Mouse (Mus musculus): ENCODE measurements around the gene Nudt9. TPM values are rescaled to one million over a fixed set of nuclear protein-coding genes. Genes with fewer than 3 reads are reported as not detected.

Gene Nudt9
- polyA plus RNA-seq, 1 experiment from 2014 or later = 64.7 TPM

DNA sequence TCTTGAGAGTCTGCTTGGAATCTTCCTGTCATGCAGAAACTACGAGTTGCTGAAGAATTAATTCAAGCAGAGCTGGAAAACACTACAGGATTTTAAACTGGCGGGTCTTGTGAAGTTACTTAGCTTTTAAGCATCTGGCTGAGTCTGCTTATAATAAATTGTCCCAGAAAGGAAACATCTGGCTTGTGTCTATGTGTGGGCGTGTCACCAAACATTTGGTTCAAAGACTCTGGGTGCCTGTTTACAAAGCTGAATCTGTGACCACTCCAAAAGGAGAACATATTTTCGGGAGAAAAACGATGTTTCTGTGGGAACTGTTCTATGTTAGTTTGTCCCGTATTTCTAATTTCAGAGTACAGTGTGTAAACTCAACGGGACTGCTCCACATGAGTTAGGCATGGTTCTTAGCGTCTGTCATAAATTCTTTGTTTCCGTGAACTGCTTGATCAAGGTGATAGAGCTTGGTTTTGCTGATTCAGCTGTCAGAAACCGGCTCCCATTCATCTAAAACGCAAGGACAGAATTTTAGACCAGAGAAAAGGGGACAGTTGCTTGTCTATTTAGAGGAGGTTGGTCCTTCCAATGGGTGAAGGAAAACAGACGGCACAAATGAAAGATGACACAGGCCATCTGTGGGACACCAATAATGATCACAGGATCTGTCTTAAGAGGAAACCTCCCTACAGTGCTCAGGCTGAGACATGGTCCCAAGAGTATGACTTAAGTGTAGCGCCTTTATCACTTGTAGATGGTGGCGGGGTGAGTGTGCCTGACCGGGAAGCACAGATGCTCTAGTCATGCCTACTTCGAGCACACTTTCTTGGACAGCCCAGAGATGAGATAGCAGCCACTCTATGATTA lies 50.2 kb downstream of the Nudt9 start:
- Histone ChIP-seq H3K27ac (no peak overlapping the region), H3K4me2 (replicated peaks) (no peak overlapping the region), H3K36me3 (no peaks in the 10 kb centered on the region), H3K4me1 (0 out of 2 replicates have a peak, but pooled peaks cover 4% of the 10 kb centered on the region), H3K9ac (no peak overlapping the region), H3K27me3 (no peaks in the 10 kb centered on the region), H3K4me3 (no peak overlapping the region), H3K9me3 (replicated peaks) (no peaks in the 10 kb centered on the region)
- 82% methylated on average over 16 of the region's 16 CpGs for WGBS
- ATAC-seq (ENCODE audit: low FRiP score) = no peak

DNA sequence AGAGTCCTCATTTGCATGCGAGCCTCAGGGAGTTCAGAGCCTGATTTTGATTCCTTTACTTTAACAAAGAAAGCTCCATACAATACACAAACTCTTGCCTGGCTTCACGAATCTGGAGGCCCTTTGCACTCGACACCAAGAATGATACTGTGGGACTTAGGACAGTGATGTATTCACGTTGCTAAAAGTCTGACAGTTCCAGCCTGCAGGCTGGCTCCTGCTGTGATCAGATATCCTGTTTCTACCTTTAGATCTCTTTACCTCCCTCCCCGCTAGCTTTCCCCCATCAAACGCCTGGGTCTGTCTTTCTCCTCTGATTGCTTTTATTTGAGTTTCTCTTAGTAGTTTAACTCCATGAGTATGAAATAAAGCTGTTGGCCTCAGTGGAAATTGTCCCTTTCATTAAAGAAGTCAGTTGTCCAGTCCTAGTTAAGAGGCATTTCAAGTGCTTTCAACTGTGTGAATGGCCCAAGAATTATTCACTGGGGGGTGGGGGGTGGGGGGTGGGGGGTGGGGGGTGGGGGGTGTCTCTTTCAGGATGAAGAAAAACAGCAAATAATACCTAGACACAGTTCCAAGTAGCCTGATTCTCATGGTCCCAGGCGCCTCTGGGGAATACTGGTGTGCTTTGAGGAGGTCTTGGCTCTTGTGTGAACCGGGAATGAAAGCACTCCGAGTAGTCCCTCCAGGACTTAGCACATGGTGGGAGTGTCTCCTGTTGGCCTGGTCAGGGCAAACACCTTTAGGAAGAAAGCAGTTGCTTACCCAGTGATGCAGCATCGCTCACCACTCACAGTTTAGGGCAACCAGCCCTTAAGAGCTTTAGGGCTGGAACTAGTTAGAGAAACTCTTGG lies 55.8 kb downstream of the Nudt9 start:
- Histone ChIP-seq H3K36me3 (no peaks in the 10 kb centered on the region), H3K4me1 (peaks cover 35% of the 10 kb centered on the region), H3K27me3 (no peaks in the 10 kb centered on the region), H3K9me3 (replicated peaks) (no peaks in the 10 kb centered on the region), H3K27ac (peak overlapping the region; percentile 55; the same call in 1 of the 2 replicates), H3K4me3 (no peak overlapping the region), H3K9ac (no peak overlapping the region), H3K4me2 (replicated peaks) (no peak overlapping the region)
- ATAC-seq (ENCODE audit: low FRiP score) = peak; percentile 61
- 11% methylated on average over 10 of the region's 10 CpGs for WGBS

DNA sequence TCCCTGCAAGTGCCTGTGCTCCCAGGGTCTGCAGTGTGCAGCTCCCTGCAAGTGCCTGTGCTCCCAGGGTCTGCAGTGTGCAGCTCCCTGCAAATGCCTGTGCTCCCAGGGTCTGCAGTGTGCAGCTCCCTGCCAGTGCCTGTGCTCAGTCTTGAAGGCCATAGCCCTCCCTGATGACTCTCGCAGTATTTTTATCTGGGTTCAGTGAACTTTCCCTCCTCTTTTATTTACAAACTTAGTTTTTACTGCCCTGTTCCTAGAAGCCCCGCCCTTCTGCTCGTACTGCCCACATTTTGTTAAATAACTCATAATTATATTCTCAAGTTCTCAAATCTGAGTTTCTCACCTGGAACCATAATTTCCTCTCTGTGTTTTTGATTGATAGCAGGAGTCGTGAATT lies 57.1 kb downstream of the Nudt9 start:
- Histone ChIP-seq H3K4me3 (no peak overlapping the region), H3K9me3 (replicated peaks) (no peaks in the 10 kb centered on the region), H3K36me3 (no peaks in the 10 kb centered on the region), H3K27ac (peak overlapping the region; percentile 55; the same call in 1 of the 2 replicates), H3K27me3 (no peaks in the 10 kb centered on the region), H3K9ac (no peak overlapping the region), H3K4me2 (replicated peaks) (no peak overlapping the region), H3K4me1 (peaks cover 43% of the 10 kb centered on the region)
- WGBS = 71% methylated on average over 4 of the region's 4 CpGs
- no peak for ATAC-seq (ENCODE audit: low FRiP score)

DNA sequence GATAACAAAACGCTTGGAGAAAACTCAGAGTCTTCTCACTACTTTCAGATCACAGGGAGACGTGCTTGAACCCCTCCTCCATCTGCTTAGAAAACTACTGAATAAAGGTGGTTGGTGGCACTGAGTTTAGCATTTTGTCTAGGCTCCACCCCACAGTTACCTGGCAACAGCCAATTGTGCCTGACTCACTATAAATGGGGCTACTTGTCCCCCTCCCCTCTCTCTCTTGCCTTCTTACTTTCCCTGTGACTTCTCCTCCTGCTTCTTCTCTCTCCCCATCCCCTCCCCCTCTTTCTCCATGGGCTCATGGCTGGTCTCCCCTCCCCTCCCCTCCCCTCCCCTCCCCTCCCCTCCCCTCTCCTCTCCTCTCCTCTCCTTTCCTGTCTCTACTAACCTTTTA lies 58.0 kb downstream of the Nudt9 start:
- 45% methylated on average over 2 of the region's 2 CpGs for WGBS
- Histone ChIP-seq H3K9me3 (replicated peaks) (no peaks in the 10 kb centered on the region), H3K4me2 (replicated peaks) (no peak overlapping the region), H3K4me1 (peaks cover 48% of the 10 kb centered on the region), H3K27me3 (no peaks in the 10 kb centered on the region), H3K9ac (no peak overlapping the region), H3K4me3 (no peak overlapping the region), H3K27ac (no peak overlapping the region), H3K36me3 (no peaks in the 10 kb centered on the region)
- ATAC-seq (ENCODE audit: low FRiP score) = no peak

DNA sequence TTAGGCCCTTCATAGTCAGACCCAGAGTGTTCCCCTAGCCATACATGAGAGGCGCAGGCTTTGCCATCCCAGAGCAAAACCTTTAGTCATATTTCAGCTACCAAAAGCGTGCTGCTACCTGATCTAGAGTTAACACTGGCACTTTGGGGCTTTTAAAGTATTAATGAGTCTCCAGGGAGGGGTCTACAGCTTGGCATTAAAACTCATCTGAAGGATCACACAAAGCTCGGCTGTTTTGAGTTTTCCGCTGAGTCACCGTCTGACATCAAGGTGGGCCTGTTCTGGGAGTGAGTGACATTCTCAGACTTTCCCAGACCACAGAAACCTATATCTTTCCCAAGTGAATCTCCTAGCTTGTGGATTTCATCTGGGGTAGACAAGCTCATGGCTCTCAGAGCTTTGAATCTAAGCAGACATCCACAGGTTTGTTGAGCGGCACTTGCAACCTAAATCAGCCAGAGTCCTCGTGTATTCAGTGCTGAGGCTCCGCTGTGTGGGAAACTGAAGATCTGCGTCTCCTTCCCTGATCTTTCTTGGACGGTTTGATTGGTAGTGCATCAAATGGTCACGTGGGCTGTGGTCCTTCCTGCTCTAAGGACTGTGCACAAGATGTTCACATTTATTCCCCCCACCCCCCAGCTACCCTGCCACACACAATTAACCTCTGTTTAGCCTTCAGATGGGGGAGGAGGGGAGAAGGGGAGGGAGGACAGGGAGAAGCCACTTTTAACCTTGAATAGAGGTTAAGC lies 62.2 kb downstream of the Nudt9 start:
- peaks cover 70% of the 10 kb centered on the region for H3K4me1 ChIP-seq
- peak overlapping the region; percentile 20 for H3K4me3 ChIP-seq
- ATAC-seq (ENCODE audit: low FRiP score) = peak; percentile 63

DNA sequence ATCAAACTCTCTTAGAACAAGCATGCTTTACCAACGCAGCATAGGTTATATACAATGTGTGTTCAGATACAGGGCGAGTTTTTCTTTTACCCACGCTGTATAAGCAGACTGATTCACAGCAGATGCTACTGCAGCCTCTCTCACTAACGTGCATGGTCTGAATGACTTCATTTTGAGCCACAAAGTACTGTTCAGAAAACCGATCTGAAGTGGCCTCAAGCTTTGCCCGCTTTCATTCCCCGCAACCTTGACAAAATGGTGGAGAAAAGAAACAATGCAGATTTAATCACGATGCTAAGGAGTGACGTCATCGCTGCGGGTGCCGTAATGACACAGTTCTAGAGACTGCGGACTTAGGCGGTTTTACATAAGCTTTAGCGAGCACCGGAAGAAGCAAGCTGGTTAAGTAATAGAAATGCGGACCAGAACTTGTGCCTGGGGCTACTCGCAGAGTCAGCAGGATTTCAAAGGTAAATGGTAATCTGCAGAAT lies 62.8 kb downstream of the Nudt9 start:
- no peaks in the 10 kb centered on the region for H3K9me3 ChIP-seq (replicated peaks)
- peak overlapping the region; percentile 20 for H3K4me3 ChIP-seq
- peak overlapping the region; percentile 44 for H3K4me2 ChIP-seq (replicated peaks)
- ATAC-seq (ENCODE audit: low FRiP score) = peak; percentile 63
- H3K27me3 ChIP-seq = no peaks in the 10 kb centered on the region
- H3K4me1 ChIP-seq = peaks cover 73% of the 10 kb centered on the region
- no peaks in the 10 kb centered on the region for H3K36me3 ChIP-seq
- WGBS = 11% methylated on average over 18 of the region's 18 CpGs
- peak overlapping the region; percentile 45; the same call in 1 of the 2 replicates for H3K9ac ChIP-seq
- H3K27ac ChIP-seq = peak overlapping the region; percentile 88

More for the DNA sequence above, 62.2 kb downstream of the Nudt9 start:
- peak overlapping the region; percentile 88 for H3K27ac ChIP-seq
- H3K27me3 ChIP-seq = no peaks in the 10 kb centered on the region
- peak overlapping the region; percentile 44 for H3K4me2 ChIP-seq (replicated peaks)
- H3K9ac ChIP-seq = peak overlapping the region; percentile 45; the same call in 1 of the 2 replicates
- no peaks in the 10 kb centered on the region for H3K36me3 ChIP-seq
- 35% methylated on average over 11 of the region's 11 CpGs for WGBS
- H3K9me3 ChIP-seq (replicated peaks) = no peaks in the 10 kb centered on the region

DNA sequence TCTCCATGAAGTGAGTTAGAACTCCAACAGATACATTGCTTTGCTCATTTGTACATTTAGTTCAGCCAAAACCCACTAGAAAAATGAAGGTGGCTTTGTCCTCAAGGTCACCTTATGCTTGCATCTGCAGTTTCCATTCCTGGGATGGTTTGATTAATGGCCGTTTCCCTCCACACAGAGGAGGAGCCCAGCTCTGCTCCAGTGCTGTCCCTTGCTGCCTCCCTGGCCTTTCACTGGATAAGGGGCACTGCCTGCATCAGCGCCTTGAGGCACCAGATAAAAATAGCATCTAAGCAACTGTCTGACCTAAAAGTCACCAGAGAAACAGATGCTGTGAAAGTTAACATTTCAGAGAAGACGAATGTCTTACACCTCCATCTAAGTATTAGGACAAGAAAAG lies 63.4 kb downstream of the Nudt9 start:
- Histone ChIP-seq H3K27ac (peak overlapping the region; percentile 88), H3K4me1 (peaks cover 70% of the 10 kb centered on the region), H3K9me3 (replicated peaks) (no peaks in the 10 kb centered on the region), H3K4me2 (replicated peaks) (peak overlapping the region; percentile 44), H3K27me3 (no peaks in the 10 kb centered on the region), H3K4me3 (no peak overlapping the region), H3K36me3 (no peaks in the 10 kb centered on the region), H3K9ac (0 out of 2 replicates have a peak overlapping the region, but pooled peaks have one; percentile 45)
- ATAC-seq (ENCODE audit: low FRiP score) = peak; percentile 39; the same call in 1 of the 2 replicates
- WGBS = 24% methylated on average over 3 of the region's 3 CpGs

DNA sequence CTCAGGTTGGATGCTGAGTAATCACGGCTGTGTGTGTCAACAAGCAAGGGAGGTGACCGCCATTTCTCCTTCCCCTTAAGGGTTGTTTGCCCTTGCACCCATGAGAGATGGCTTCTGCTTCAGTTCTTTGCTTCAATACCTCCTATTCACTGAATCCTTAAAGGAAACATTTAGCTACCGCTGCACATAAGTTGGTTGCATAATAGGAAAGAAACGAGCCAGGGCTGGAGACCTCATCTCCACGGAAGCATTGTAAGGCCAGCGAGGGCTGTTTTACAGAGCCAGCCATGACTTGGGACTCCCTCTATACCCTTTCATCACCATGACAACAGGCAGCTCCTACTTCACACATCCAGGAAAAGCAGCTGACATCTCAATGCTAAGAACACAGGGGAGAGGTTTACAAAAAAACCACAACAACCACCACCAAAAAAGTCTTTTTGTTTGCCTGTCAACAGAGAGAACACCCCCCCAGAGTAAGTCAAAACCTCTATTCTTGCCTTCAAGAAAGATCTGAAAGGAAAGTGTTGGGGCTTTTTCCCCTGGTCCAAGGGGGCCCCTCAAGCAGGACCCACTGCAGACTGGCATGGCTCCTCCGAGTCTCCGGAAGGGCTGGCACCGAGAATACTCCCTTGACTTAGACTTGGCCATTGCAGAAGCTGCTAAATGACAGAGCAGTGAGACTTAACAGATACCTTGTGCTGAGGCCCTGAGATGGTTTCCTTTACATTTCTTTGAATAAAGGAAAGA lies 64.2 kb downstream of the Nudt9 start:
- WGBS = 12% methylated on average over 9 of the region's 9 CpGs
- peak overlapping the region; percentile 88 for H3K27ac ChIP-seq
- peak overlapping the region; percentile 44 for H3K4me2 ChIP-seq (replicated peaks)
- no peak overlapping the region for H3K9ac ChIP-seq
- no peaks in the 10 kb centered on the region for H3K27me3 ChIP-seq
- no peaks in the 10 kb centered on the region for H3K9me3 ChIP-seq (replicated peaks)
- peak; percentile 75 for ATAC-seq (ENCODE audit: low FRiP score)
- no peak overlapping the region for H3K4me3 ChIP-seq
- H3K4me1 ChIP-seq = peaks cover 77% of the 10 kb centered on the region
- H3K36me3 ChIP-seq = no peaks in the 10 kb centered on the region

DNA sequence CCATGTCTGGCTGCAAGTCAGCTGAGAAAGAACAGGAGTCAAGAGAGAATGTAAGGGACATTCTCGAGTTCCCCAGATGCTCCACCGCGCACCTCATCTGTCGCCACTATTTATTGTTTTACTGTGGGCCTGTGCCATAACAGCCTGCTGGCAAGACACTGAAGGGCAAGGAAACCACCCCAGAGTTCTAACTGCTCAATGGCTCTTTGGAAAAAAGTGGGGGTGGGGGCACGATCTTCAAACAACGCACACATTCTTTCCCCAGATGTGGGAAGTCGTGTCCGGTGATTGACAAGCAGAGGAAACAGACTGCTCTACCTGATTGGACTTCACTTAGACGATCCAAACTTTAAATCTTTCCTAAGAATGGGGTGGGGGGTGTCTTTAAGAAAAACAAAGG lies 65.9 kb downstream of the Nudt9 start:
- H3K36me3 ChIP-seq = no peaks in the 10 kb centered on the region

DNA sequence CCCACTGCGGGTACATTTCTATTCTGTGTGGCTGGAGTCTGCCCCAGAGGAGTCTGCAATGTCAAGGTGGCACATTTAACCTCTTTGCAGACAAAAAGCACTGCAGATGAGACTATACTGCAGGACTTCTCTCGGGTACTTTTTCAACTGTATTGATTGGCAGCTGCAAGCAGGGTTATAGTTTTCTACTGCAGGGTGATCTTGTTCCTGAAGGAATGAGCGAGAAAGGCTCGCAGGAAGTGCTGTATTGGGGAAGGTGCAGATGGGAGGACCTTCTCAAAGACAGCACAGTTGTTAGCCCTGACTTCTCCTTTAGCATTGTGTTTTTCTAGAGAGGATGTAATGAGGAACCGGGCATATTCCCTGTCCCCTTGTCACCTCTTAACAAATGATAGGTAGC lies 66.4 kb downstream of the Nudt9 start:
- Histone ChIP-seq H3K4me3 (peak overlapping the region; percentile 16), H3K36me3 (no peaks in the 10 kb centered on the region), H3K27ac (peak overlapping the region; percentile 83), H3K9ac (peak overlapping the region; percentile 38; the same call in 1 of the 2 replicates), H3K27me3 (no peaks in the 10 kb centered on the region), H3K9me3 (replicated peaks) (no peaks in the 10 kb centered on the region), H3K4me2 (replicated peaks) (peak overlapping the region; percentile 44), H3K4me1 (peaks cover 72% of the 10 kb centered on the region)
- 12% methylated on average over 5 of the region's 5 CpGs for WGBS
- no peak for ATAC-seq (ENCODE audit: low FRiP score)

More for the DNA sequence above, 65.9 kb downstream of the Nudt9 start:
- Histone ChIP-seq H3K4me3 (peak overlapping the region; percentile 16; the same call in 1 of the 2 replicates), H3K4me2 (replicated peaks) (peak overlapping the region; percentile 44), H3K9me3 (replicated peaks) (no peaks in the 10 kb centered on the region), H3K27ac (peak overlapping the region; percentile 83), H3K4me1 (peaks cover 73% of the 10 kb centered on the region), H3K27me3 (no peaks in the 10 kb centered on the region), H3K9ac (no peak overlapping the region; the same call in 1 of the 2 replicates)
- ATAC-seq (ENCODE audit: low FRiP score) = no peak
- 4% methylated on average over 9 of the region's 9 CpGs for WGBS
